Comparison of ENCODE assay signal across 18 mouse cellular contexts in genomic region chr7:16110158-16110557, GRCm38 (mm10). TPM values are rescaled to one million over a fixed set of nuclear protein-coding genes. Genes with fewer than 3 reads are reported as not detected.
"Had no signal": no experiment of that assay in that cellular context is flagged by ENCODE, and none has a peak within 500 bp of the region (broad histone marks: within the 10 kb centered on the region; RNA-seq: fewer than 3 reads in every experiment).

No protein-coding gene starts in this region.

- H3K9ac ChIP-seq: lung, embryonic 15.5 days; midbrain, embryonic 15.5 days; neural tube, embryonic 13.5 days had no signal

- H3K4me2 ChIP-seq: liver, embryonic 11.5 days; lung, embryonic 15.5 days; midbrain, embryonic 11.5 days; midbrain, embryonic 15.5 days; neural tube, embryonic 13.5 days had no signal

- DNase-seq: kidney, adult 9 months; kidney, postnatal 36 days; layer of hippocampus, postnatal 36 days; left cerebral cortex, postnatal 4 days; lung, postnatal 14 days; retina, postnatal 1 day; right cerebral cortex, postnatal 4 days; spleen, adult 18-20 months; thymus, postnatal 36 days had no signal

- ATAC-seq: midbrain, embryonic 15.5 days had no signal

- H3K27ac ChIP-seq: kidney, postnatal 0 days; lung, embryonic 15.5 days; macrophage; midbrain, embryonic 15.5 days; neural tube, embryonic 13.5 days had no signal

- H3K4me3 ChIP-seq: lung, embryonic 15.5 days; midbrain, embryonic 15.5 days; neural tube, embryonic 13.5 days had no signal

- H3K9me3 ChIP-seq: lung, embryonic 15.5 days; megakaryocyte, embryonic 14.5 days; midbrain, embryonic 15.5 days; neural tube, embryonic 13.5 days had no signal

- H3K27me3 ChIP-seq: lung, embryonic 15.5 days; megakaryocyte, embryonic 14.5 days; midbrain, embryonic 15.5 days; neural tube, embryonic 13.5 days had no signal

- H3K4me1 ChIP-seq: lung, embryonic 15.5 days; midbrain, embryonic 15.5 days had no signal

RNA-seq across cellular contexts. Expression of gene Slc8a2, which starts 19.5 kb away (rescaled TPM):
- polyA plus RNA-seq: macrophage had no signal

RNA-seq across cellular contexts. Expression of gene Zfp541, which starts 48.5 kb away (rescaled TPM):
- polyA plus RNA-seq: liver, embryonic 11.5 days; liver, embryonic 16.5 days; lung, embryonic 15.5 days; macrophage; midbrain, embryonic 11.5 days had no signal
